Mouse (Mus musculus) layer of hippocampus, adult 8-10 months (tissue): ENCODE measurements around the gene Tpp2. TPM values are rescaled to one million over a fixed set of nuclear protein-coding genes. Genes with fewer than 3 reads are reported as not detected.
A peak's percentile ranks its signal among the peaks of the same experiment; 100 is the strongest.
"Not testable (repeated sequence)": the region's sequence is repeated elsewhere in the genome, so short reads cannot be mapped to it uniquely, and the experiment has no call there.

Experiments
- DNase-seq, 2 experiments: peaks; one replicate each; pipeline ENCODE4 v3.0.0; 2022; ENCODE audit warnings: low spot score in 2 of 2
- total RNA-seq, 4 experiments: library from RNA; stranded (reverse); gene quantifications; 2 replicates each; pipeline ENCODE4 v1.2.4; 2022

The Tpp2 gene
- total RNA-seq, result 10 to 100 TPM; 50.9 to 54.9 (median 51.3) TPM

- peak; percentile 98 for DNase-seq
Measured at GRCm38 (mm10) chr1:43933488-43934415, at the start of gene Tpp2. Tpp2 (plus strand) TSS chr1:43933647.

- not testable (repeated sequence) for DNase-seq
Measured at GRCm38 (mm10) chr1:43888358-43888757, 45.1 kb upstream of the Tpp2 start.

GRCm38 (mm10) chr1:43895742-43896141, 37.7 kb upstream of the Tpp2 start:
- DNase-seq, result no peak

- DNase-seq, result no peak
Measured at GRCm38 (mm10) chr1:43897131-43897530, 36.3 kb upstream of the Tpp2 start.

GRCm38 (mm10) chr1:43897987-43898386, 35.5 kb upstream of the Tpp2 start:
- DNase-seq, result no peak

GRCm38 (mm10) chr1:43898991-43899714, 34.3 kb upstream of the Tpp2 start:
- peak; percentile 45 to 75 for DNase-seq

GRCm38 (mm10) chr1:43902417-43902816, 31.0 kb upstream of the Tpp2 start:
- no peak for DNase-seq

- DNase-seq, result no peak
Measured at GRCm38 (mm10) chr1:43902855-43903254, 30.6 kb upstream of the Tpp2 start.

GRCm38 (mm10) chr1:43915428-43915827, 18.0 kb upstream of the Tpp2 start:
- DNase-seq, result no peak

- DNase-seq, result no peak
Measured at GRCm38 (mm10) chr1:43916854-43917253, 16.6 kb upstream of the Tpp2 start.

- DNase-seq, result no peak
Measured at GRCm38 (mm10) chr1:43934416-43934810, 966 bp downstream of the Tpp2 start.

- DNase-seq, result no peak
Measured at GRCm38 (mm10) chr1:43939310-43939709, 5.9 kb downstream of the Tpp2 start.

GRCm38 (mm10) chr1:43941476-43942217, 8.2 kb downstream of the Tpp2 start:
- DNase-seq, result no peak

- no peak for DNase-seq
Measured at GRCm38 (mm10) chr1:43942814-43943213, 9.4 kb downstream of the Tpp2 start.

- no peak for DNase-seq
Measured at GRCm38 (mm10) chr1:43953679-43954078, 20.2 kb downstream of the Tpp2 start.

GRCm38 (mm10) chr1:43964381-43964780, 30.9 kb downstream of the Tpp2 start:
- no peak for DNase-seq

GRCm38 (mm10) chr1:43966756-43967155, 33.3 kb downstream of the Tpp2 start:
- DNase-seq, result no peak

- no peak for DNase-seq
Measured at GRCm38 (mm10) chr1:43969361-43969760, 35.9 kb downstream of the Tpp2 start.

- no peak for DNase-seq
Measured at GRCm38 (mm10) chr1:43971089-43971488, 37.6 kb downstream of the Tpp2 start.

- no peak for DNase-seq
Measured at GRCm38 (mm10) chr1:43996914-43997589, 63.6 kb downstream of the Tpp2 start.

- DNase-seq, result no peak
Measured at GRCm38 (mm10) chr1:44004513-44004912, 71.1 kb downstream of the Tpp2 start.
